Mouse (Mus musculus): ENCODE data around the gene Il2ra.

DNA sequence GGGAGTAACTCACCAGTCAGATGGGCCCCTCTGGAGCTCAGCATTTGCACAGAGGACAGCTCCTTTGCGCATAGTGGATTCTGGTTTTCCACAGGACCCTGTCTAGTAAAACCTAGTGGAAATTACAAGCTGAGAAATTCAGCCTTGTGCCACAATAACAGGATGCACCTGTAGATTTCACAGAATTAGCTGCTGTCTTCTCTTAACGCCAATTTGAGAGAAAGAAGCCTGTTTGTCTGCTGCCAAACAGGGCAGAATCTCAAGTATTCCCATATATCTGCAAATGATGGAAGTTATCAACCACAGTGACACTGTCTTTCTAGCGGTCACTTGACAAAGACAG lies 6.5 kb upstream of the Il2ra start:
- TF ChIP-seq CTCF (IDR thresholded peaks at IDR 0.05; ENCODE audit: low read depth) (no peak), EP300 (IDR thresholded peaks at IDR 0.05; ENCODE audit: low read depth) (no peak)
